Mouse (Mus musculus) forebrain, embryonic 14.5 days (tissue): Measurements from ENCODE around the gene Gpr152. TPM values are rescaled to one million over a fixed set of nuclear protein-coding genes. Genes with fewer than 3 reads are reported as not detected.

Source experiments
- ATAC-seq: fragments of 200-750 bp; cut with Nextera tagmentation; 2 replicates; pipeline ENCODE4 v1.8.0; 2017; ENCODE audit warnings: mild to moderate bottlenecking, moderate library complexity
- DNase-seq: peaks from one replicate; pipeline ENCODE4 v3.0.0-alpha.2; 2015; ENCODE audit warnings: low spot score
- H3K27ac ChIP-seq: fragments of 300-500 bp; sonication (generic); 2 replicates; pipeline ENCODE4 v1.5.1; 2014; ENCODE audit warnings: low read depth, mild to moderate bottlenecking, control low read depth, low read length, moderate library complexity
- H3K27me3 ChIP-seq: fragments of 300-500 bp; sonication (generic); replicated peaks from 2 replicates; pipeline ENCODE4 v1.6.1; 2014; ENCODE audit warnings: low read length, control low read depth, mixed read lengths; ENCODE audit not compliant: control insufficient read depth, insufficient read depth
- H3K36me3 ChIP-seq: fragments of 300-500 bp; sonication (generic); 2 replicates; pipeline ENCODE4 v1.6.1; 2014; ENCODE audit warnings: low read length, control low read depth; ENCODE audit not compliant: control insufficient read depth, insufficient read depth
- H3K4me1 ChIP-seq: fragments of 300-500 bp; sonication (generic); 2 replicates; pipeline ENCODE4 v1.6.1; 2014; ENCODE audit warnings: antibody characterized with exemption, low read length, control low read depth; ENCODE audit not compliant: control insufficient read depth, insufficient read depth
- H3K4me2 ChIP-seq: fragments of 300-500 bp; sonication (generic); 2 replicates; pipeline ENCODE4 v1.6.1; 2014; ENCODE audit warnings: mild to moderate bottlenecking, control low read depth, low read length
- H3K4me3 ChIP-seq: fragments of 300-500 bp; sonication (generic); 2 replicates; pipeline ENCODE4 v1.5.1; 2014; ENCODE audit warnings: low read depth, low read length, control low read depth
- H3K9ac ChIP-seq: fragments of 300-500 bp; sonication (generic); 2 replicates; pipeline ENCODE4 v1.6.1; 2014; ENCODE audit warnings: mild to moderate bottlenecking, low read length, control low read depth, moderate library complexity
- H3K9me3 ChIP-seq: fragments of 300-500 bp; sonication (generic); replicated peaks from 2 replicates; pipeline ENCODE4 v1.6.1; 2016; ENCODE audit warnings: low read length, control low read depth, mixed read lengths; ENCODE audit not compliant: control insufficient read depth
- WGBS: fragments of 180-500 bp; shearing (Covaris S2); extraction: QIAGEN DNeasy Blood & Tissue Kit; methylation state at CpG from one replicate; pipeline ENCODE4 v1.1.7; 2014; 5-methylcytosine and 5-hydroxymethylcytosine counted together
- polyA plus RNA-seq: library from polyadenylated mRNA; unstranded; fragments of >200 nt; fragmentation: Nextera tagmentation; extraction: Ambion mirVana; gene quantifications from 2 replicates; pipeline ENCODE4 v1.2.1, GENCODE M21; 2014

The Gpr152 gene
- polyA plus RNA-seq, 1 experiment from 2014 or later = not detected

DNA sequence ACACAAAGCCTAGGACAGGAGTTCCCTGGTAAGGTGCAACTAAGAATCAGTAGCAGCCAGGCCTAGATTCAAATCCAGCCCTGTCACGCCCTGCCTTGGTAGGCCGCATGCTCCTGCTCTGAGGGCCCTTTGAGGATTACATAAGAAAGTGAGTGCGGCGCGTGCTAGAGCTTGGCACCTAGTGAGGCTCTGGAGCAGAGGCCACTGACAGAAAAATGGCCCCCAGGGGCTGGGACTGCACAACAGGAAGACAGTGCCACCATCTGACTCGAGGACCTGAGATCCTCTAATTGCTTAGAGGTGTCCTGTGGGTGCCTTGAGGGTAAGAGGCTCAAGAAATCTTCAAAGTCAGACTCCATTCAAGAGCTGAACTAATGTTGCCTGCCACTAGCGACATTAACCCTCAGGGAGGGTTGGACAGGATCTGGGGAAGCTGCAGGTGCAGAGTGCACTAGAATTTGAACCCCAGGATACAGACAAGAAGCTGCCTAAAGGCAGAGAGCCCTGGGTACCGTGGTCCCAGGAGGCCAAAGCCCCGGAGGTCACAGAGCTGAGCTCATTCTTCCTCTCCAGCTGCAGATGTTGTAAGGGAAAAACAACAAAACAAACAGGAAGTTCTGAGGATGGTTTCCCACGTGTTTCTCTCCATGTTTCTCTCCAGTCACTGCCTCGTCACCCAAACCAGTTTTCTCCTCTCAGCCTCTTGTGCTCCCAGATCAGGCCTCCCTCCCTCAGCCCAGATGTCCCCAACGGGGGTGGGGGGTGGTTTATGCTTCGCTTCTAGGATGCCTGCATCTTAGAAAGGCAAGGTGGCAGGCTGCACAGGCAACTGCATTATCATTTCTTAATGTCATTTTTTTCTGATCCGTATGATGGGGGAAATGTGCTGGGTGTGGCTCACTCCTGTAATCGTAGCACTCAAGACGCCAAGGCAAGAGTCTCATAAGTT is 5.2 kb downstream of the Gpr152 start:
- 82% methylated on average over 16 of the region's 16 CpGs for WGBS
- no peak for DNase-seq

DNA sequence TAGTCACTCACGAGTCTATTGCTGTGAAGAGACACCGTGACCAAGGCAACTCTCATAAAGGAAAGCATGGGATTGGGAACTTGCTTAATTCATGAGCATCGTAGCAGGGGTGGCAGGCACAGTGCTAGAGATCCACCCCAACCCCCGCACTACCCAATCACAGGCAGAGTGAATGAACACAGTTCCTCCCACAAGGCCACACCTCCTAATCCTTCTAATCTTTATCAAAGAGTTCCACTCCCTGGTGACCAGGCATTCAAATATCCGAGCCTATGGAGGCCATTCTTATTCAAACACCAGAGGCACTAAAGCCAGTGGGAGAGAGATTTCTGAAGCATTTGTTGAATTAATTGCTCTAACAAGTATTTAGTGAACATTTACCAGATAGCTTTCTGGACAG is 6.3 kb downstream of the Gpr152 start:
- Histone ChIP-seq H3K4me3 (no peak overlapping the region), H3K9me3 (no peaks in the 10 kb centered on the region), H3K9ac (no peak overlapping the region), H3K27me3 (no peaks in the 10 kb centered on the region), H3K36me3 (peaks cover 8% of the 10 kb centered on the region), H3K4me1 (peaks cover 10% of the 10 kb centered on the region), H3K27ac (no peak overlapping the region), H3K4me2 (no peak overlapping the region)
- no peak for ATAC-seq
- 76% methylated on average over 5 of the region's 5 CpGs for WGBS
- DNase-seq = no peak

More for the DNA sequence above, 5.2 kb downstream of the Gpr152 start:
- Histone ChIP-seq H3K27me3 (no peaks in the 10 kb centered on the region), H3K27ac (no peak overlapping the region), H3K4me1 (peaks cover 10% of the 10 kb centered on the region), H3K9ac (no peak overlapping the region), H3K36me3 (no peaks in the 10 kb centered on the region), H3K4me2 (no peak overlapping the region), H3K4me3 (no peak overlapping the region), H3K9me3 (no peaks in the 10 kb centered on the region)
- no peak for ATAC-seq

DNA sequence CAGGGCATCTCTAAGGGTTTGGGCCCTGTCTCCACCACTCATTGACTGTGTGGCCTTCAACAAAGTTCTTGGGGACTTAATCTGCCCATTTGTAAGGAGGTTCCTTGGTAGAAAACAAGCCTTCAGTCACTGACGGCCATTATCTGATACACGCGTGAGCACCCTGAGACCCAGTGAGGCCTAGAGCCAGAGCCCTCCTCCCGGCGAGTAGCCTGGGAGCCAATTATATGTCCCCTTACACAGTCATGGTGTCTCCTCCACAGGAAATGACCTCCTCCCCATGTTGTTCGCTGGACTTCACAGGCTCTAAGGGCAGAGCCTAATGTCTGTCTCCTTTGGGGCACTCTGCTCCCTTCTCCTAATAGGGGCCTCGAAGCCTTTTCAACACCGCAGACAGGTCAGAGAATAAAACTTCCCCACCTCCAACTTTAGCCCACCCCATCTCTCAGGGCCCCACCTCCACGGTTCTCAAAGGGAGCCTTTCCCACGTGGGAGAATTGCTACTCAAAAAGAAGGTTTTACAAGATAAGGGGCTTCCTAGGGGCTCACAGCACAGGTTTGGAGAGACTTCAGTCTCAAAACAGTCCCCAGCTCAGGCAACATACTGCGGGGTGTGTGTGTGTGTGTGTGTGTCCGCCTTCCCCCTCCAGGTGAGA is 6.9 kb downstream of the Gpr152 start:
- ATAC-seq (no peak), DNase-seq (no peak)
- Histone ChIP-seq H3K9me3 (no peaks in the 10 kb centered on the region), H3K36me3 (peaks cover 13% of the 10 kb centered on the region), H3K27ac (no peak overlapping the region), H3K4me2 (no peak overlapping the region), H3K4me1 (peaks cover 10% of the 10 kb centered on the region), H3K27me3 (no peaks in the 10 kb centered on the region), H3K4me3 (no peak overlapping the region), H3K9ac (no peak overlapping the region)
- 61% methylated on average over 12 of the region's 12 CpGs for WGBS

DNA sequence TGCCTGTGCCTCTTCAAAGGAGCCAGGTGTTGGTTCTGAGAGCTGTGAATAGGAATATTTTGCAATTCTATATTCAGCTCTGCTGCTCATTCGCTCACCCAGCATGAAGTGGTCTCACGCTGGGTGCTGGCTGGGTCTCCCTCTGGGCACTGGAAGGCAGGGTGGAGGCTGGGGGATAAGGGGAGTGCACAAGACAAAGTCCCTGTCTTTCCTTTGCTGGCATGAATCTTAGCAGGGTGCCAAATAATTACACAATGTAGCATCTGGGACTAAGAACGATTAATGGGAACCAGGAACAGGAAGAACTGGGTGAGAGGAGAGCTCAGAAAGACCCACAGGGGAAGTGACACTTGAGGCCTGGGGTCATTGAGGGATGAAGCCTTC is 7.4 kb downstream of the Gpr152 start:
- H3K36me3 ChIP-seq = peaks cover 16% of the 10 kb centered on the region
- no peak for DNase-seq
- H3K4me2 ChIP-seq = no peak overlapping the region
- no peak for ATAC-seq
- peaks cover 10% of the 10 kb centered on the region for H3K4me1 ChIP-seq
- no peaks in the 10 kb centered on the region for H3K27me3 ChIP-seq
- no peak overlapping the region for H3K9ac ChIP-seq
- 38% methylated on average over 3 of the region's 3 CpGs for WGBS
- no peaks in the 10 kb centered on the region for H3K9me3 ChIP-seq
- H3K27ac ChIP-seq = no peak overlapping the region
- no peak overlapping the region for H3K4me3 ChIP-seq

DNA sequence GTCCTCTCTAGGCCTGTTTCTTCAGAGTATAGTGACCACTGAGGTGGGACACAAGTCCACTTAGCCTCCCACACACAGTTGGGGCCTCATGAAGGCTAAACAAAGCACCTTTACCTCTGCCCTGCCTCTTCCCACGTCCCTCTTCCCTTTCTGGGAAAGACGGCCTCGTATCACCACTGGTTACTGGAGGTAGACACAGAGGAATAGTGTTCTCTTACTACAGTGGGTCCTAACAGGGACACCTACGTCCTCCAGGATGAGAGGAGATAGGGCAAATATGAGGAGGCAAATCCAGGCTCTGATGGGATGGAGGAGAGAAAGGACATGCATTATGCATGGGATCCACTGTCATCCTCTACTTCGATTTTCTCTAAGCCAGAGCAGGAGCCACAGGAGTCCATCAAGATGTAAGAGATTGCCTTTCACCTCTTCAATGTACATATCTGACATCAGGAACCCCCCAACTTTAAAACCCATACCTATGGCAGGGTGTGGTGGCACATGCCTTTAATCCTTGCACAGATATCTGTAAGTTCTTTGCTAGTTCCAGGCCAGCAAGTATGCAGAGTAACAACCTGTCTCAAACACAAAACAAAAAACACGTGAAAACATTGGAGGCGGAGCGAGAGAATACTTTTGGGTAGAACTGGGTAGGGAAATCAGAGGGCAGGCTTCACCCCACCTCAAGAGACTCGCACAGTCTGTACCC is 8.3 kb downstream of the Gpr152 start:
- WGBS = 34% methylated on average over 9 of the region's 9 CpGs
- Histone ChIP-seq H3K4me3 (peak overlapping the region; percentile 57), H3K4me1 (peaks cover 10% of the 10 kb centered on the region), H3K27ac (no peak overlapping the region), H3K27me3 (no peaks in the 10 kb centered on the region), H3K9me3 (no peaks in the 10 kb centered on the region), H3K9ac (peak overlapping the region; percentile 74), H3K36me3 (peaks cover 24% of the 10 kb centered on the region), H3K4me2 (peak overlapping the region; percentile 79)
- ATAC-seq = peak; percentile 15; the same call in 1 of the 2 replicates
- no peak for DNase-seq

DNA sequence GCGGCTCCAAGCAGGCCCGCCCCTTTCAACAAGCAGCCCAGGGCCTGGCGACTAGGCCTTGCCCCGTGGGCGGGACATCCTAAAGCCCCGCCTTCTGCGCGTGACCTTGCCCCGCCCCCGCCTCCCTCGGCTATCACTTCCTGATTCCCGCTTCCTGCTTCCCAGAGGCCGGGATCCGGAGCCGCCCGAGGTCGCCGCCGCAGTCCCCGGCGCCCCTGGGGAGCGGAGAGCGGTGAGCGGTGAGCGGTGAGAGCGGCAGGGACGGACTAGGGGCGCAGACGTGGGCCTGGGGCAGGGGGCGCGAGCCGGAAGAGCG is 8.9 kb downstream of the Gpr152 start, which contains the start of gene Coro1b:
Coro1b (plus strand) TSS at position 129 of the 316 bp plus-strand sequence.
- Histone ChIP-seq H3K9me3 (no peaks in the 10 kb centered on the region), H3K4me2 (peak within 1 kb of the TSS; percentile 79), H3K36me3 (peaks cover 29% of the 10 kb centered on the region), H3K4me3 (peak within 1 kb of the TSS; percentile 57), H3K9ac (peak within 1 kb of the TSS; percentile 74), H3K4me1 (peaks cover 10% of the 10 kb centered on the region), H3K27ac (no peak within 1 kb of the TSS; the same call in 1 of the 2 replicates), H3K27me3 (no peaks in the 10 kb centered on the region)
- ATAC-seq (peak; percentile 97), DNase-seq (peak; percentile 93)
- 2% methylated on average over 32 of the region's 33 CpGs for WGBS

DNA sequence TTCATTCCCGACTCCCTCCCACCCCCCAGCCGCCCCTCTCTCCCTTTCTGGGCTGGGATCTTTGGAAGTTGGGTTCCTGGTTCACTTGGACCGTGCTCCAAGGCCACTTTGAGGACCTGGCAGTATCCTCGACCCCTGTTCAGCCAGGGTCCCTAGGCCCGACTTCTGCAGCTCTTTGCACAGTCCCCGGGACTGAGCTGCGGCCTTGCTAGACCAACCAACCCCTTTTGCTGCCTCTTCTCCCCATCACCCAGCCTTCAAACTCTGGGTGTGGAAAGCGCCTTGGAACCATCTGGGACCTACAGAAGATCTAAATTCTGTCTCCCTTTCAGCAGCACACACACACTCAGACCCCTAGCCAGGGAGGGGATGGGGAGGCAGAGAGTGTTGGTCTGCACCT is 9.2 kb downstream of the Gpr152 start:
- Histone ChIP-seq H3K4me3 (peak overlapping the region; percentile 57), H3K9me3 (no peaks in the 10 kb centered on the region), H3K4me2 (peak overlapping the region; percentile 79), H3K27me3 (no peaks in the 10 kb centered on the region), H3K36me3 (peaks cover 32% of the 10 kb centered on the region), H3K27ac (no peak overlapping the region; the same call in 1 of the 2 replicates), H3K9ac (peak overlapping the region; percentile 74), H3K4me1 (peaks cover 10% of the 10 kb centered on the region)
- DNase-seq (no peak), ATAC-seq (peak; percentile 37; the same call in 1 of the 2 replicates)
- WGBS = 3% methylated on average over 7 of the region's 8 CpGs

DNA sequence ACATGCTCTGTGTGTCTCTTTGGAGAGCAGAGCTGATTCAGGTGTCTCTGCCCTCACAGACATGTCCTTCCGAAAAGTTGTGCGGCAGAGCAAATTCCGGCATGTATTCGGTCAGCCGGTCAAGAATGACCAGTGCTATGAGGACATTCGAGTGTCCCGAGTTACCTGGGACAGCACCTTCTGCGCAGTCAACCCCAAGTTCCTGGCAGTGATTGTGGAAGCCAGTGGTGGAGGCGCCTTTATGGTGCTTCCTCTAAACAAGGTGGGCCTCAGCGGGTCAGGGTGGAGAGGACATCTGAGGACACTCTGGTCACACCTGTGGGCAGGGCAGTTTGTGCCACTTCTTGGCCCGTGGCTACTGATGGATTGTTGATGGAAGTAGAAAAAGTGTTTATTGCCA is 9.7 kb downstream of the Gpr152 start:
- H3K9me3 ChIP-seq = no peaks in the 10 kb centered on the region
- H3K4me3 ChIP-seq = peak overlapping the region; percentile 57
- no peaks in the 10 kb centered on the region for H3K27me3 ChIP-seq
- ATAC-seq = no peak
- peak overlapping the region; percentile 79 for H3K4me2 ChIP-seq
- no peak for DNase-seq
- H3K27ac ChIP-seq = no peak overlapping the region
- peaks cover 32% of the 10 kb centered on the region for H3K36me3 ChIP-seq
- 93% methylated on average over 11 of the region's 11 CpGs for WGBS
- peak overlapping the region; percentile 74 for H3K9ac ChIP-seq
- H3K4me1 ChIP-seq = peaks cover 10% of the 10 kb centered on the region
